Mouse (Mus musculus): ENCODE results near the gene Gm45799. TPM values are rescaled to one million over a fixed set of nuclear protein-coding genes. Genes with fewer than 3 reads are reported as not detected.

Gene Gm45799
- polyA plus RNA-seq, 1 experiment from 2014 or later = 31.6 TPM

DNA sequence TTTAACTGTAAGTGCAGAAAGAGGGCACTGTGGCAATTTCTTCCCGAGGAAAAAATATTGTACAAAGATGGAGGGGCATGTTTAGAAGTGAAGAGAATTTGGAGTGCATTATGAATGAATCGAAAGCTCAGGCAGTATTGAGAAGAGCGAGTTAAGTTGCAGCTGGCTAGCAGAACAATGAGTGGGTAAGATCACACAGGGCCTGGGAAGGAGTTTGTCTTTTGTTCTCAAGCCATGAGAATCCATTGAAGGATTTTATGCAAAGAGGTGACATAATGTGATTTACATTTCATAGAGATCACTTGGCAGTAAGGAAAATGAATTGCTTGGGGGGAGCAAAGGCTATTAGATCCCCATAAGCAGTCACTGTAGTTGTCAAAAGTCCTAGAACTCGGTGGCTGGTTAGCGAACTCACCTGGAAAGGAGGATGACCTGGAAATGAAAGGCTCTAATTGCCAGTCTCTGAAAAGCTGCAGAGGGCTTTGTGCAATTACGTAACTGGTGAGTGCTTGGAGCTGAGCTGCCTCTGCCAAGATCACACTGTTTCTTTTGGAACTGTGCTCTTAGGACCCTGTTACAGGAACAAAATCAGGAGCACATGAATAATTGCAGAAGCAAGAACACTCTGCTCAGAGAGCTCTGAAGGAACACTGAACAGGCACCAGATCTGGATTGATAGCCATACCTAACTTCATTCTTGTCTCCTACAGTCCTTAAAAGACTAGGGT is 88.5 kb downstream of the Gm45799 start:
- no peak for ATAC-seq (ENCODE audit: extremely low read depth, insufficient number of reproducible peaks, low FRiP score, low TSS enrichment)
- Histone ChIP-seq H3K4me1 (no peaks in the 10 kb centered on the region), H3K4me3 (no peak overlapping the region), H3K9me3 (no peaks in the 10 kb centered on the region), H3K27me3 (replicated peaks) (no peaks in the 10 kb centered on the region), H3K9ac (no peak overlapping the region), H3K4me2 (no peak overlapping the region), H3K27ac (replicated peaks) (no peak overlapping the region; the same call in 1 of the 2 replicates), H3K36me3 (peaks cover 54% of the 10 kb centered on the region)
- 77% methylated on average over 6 of the region's 6 CpGs for WGBS

DNA sequence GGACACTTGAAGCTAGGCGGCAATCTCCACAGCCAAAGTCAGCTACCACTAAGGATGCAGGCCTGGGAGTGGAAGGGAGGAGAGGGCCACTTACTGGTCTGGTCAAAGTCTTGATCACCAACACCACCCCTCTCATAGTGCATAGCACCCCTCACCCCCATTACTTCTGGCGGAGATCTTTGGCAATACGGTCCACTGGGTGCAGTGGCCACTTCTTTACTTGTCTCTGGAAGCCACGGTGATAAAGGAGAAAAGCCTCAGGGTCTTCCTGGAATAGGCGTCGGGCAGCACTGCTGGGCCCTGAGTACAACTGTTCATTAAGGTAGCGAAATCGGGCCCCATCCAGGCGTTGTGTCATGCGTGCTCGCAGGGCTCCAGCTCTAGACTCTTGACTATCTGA is 93.5 kb downstream of the Gm45799 start:
- Histone ChIP-seq H3K36me3 (peaks cover 56% of the 10 kb centered on the region), H3K9me3 (no peaks in the 10 kb centered on the region), H3K27ac (replicated peaks) (no peak overlapping the region), H3K9ac (no peak overlapping the region), H3K27me3 (replicated peaks) (no peaks in the 10 kb centered on the region), H3K4me2 (no peak overlapping the region), H3K4me1 (peaks cover 28% of the 10 kb centered on the region), H3K4me3 (no peak overlapping the region)
- WGBS = 91% methylated on average over 11 of the region's 11 CpGs
- no peak for ATAC-seq (ENCODE audit: extremely low read depth, insufficient number of reproducible peaks, low FRiP score, low TSS enrichment)

Other genes with a start within 250 kb of the Gm45799 start
- 28.9 and 29.6 TPM in 2 replicates for gene Fam160a2, start 240.5 kb upstream of the Gm45799 start, polyA plus RNA-seq (2015; fragmentation: Nextera tagmentation; extraction: Ambion mirVana)
- gene Cnga4, start 236.0 kb upstream of the Gm45799 start, polyA plus RNA-seq (2015; fragmentation: Nextera tagmentation; extraction: Ambion mirVana) = not detected in 2 replicates
- 0.11 and 0.18 TPM in 2 replicates for gene Cckbr, start 214.8 kb upstream of the Gm45799 start, polyA plus RNA-seq (2015; fragmentation: Nextera tagmentation; extraction: Ambion mirVana)
- 74.7 and 80.5 TPM in 2 replicates for gene Cavin3, start 158.3 kb upstream of the Gm45799 start, polyA plus RNA-seq (2015; fragmentation: Nextera tagmentation; extraction: Ambion mirVana)
- gene Smpd1, start 86.2 kb upstream of the Gm45799 start, polyA plus RNA-seq (2015; fragmentation: Nextera tagmentation; extraction: Ambion mirVana) = 50.0 and 55.7 TPM in 2 replicates
- 45.6 and 48.3 TPM in 2 replicates for gene Apbb1, start 58.9 kb upstream of the Gm45799 start, polyA plus RNA-seq (2015; fragmentation: Nextera tagmentation; extraction: Ambion mirVana)
- 0.72 and 5.2 TPM in 2 replicates for gene Hpx, start 40.4 kb upstream of the Gm45799 start, polyA plus RNA-seq (2015; fragmentation: Nextera tagmentation; extraction: Ambion mirVana)
- gene Trim3, start 7.0 kb upstream of the Gm45799 start, polyA plus RNA-seq (2015; fragmentation: Nextera tagmentation; extraction: Ambion mirVana) = 24.2 and 24.5 TPM in 2 replicates
- gene Timm10b, start 496 bp upstream of the Gm45799 start, polyA plus RNA-seq (2015; fragmentation: Nextera tagmentation; extraction: Ambion mirVana) = 162 and 171 TPM in 2 replicates
- gene Arfip2, start 136 bp upstream of the Gm45799 start, polyA plus RNA-seq (2015; fragmentation: Nextera tagmentation; extraction: Ambion mirVana) = 41.7 and 50.5 TPM in 2 replicates
- gene Dnhd1, start 10.3 kb downstream of the Gm45799 start, polyA plus RNA-seq (2015; fragmentation: Nextera tagmentation; extraction: Ambion mirVana) = 0.44 and 0.60 TPM in 2 replicates
- gene Ilk, start 96.0 kb downstream of the Gm45799 start, polyA plus RNA-seq (2015; fragmentation: Nextera tagmentation; extraction: Ambion mirVana) = 354 and 386 TPM in 2 replicates
- 25.0 and 25.1 TPM in 2 replicates for gene Rrp8, start 96.8 kb downstream of the Gm45799 start, polyA plus RNA-seq (2015; fragmentation: Nextera tagmentation; extraction: Ambion mirVana)
- 120 and 134 TPM in 2 replicates for gene Taf10, start 103.8 kb downstream of the Gm45799 start, polyA plus RNA-seq (2015; fragmentation: Nextera tagmentation; extraction: Ambion mirVana)
- 80.7 and 88.2 TPM in 2 replicates for gene Tpp1, start 111.7 kb downstream of the Gm45799 start, polyA plus RNA-seq (2015; fragmentation: Nextera tagmentation; extraction: Ambion mirVana)
- gene Dchs1, start 147.1 kb downstream of the Gm45799 start, polyA plus RNA-seq (2015; fragmentation: Nextera tagmentation; extraction: Ambion mirVana) = 4.7 and 5.9 TPM in 2 replicates
- gene Mrpl17, start 170.5 kb downstream of the Gm45799 start, polyA plus RNA-seq (2015; fragmentation: Nextera tagmentation; extraction: Ambion mirVana) = 226 and 239 TPM in 2 replicates